Mouse (Mus musculus): ENCODE results near the gene Gm6614. TPM values are rescaled to one million over a fixed set of nuclear protein-coding genes. Genes with fewer than 3 reads are reported as not detected.

Gene Gm6614
- polyA plus RNA-seq, 1 experiment from 2014 or later = 0.07 TPM

GRCm38 (mm10) chr6:141986772-141987171, 24.4 kb downstream of the Gm6614 start:
- DNase-seq (ENCODE audit: low spot score) = no peak
- no peak overlapping the region for H3K9ac ChIP-seq (ENCODE audit: low read length)
- no peak overlapping the region for H3K27ac ChIP-seq (replicated peaks; ENCODE audit: low read depth, low read length)
- no peak overlapping the region for H3K4me3 ChIP-seq (ENCODE audit: low read depth, low read length)
- H3K4me2 ChIP-seq (ENCODE audit: low read depth, severe bottlenecking) = no peak overlapping the region
- no peaks in the 10 kb centered on the region for H3K27me3 ChIP-seq (ENCODE audit: control insufficient read depth, insufficient read depth, low read length)
- ATAC-seq (ENCODE audit: insufficient number of reproducible peaks, low FRiP score, low TSS enrichment, low read depth) = 0 out of 2 replicates have a peak, but pooled peaks have one; percentile 21
- no peaks in the 10 kb centered on the region for H3K9me3 ChIP-seq (ENCODE audit: control insufficient read depth, low read length)
- over 99% methylated on average over 6 of the region's 6 CpGs for WGBS
- no peaks in the 10 kb centered on the region for H3K4me1 ChIP-seq (ENCODE audit: control insufficient read depth, insufficient read depth, low read length)
- H3K36me3 ChIP-seq (ENCODE audit: control insufficient read depth, insufficient read depth, low read length) = no peaks in the 10 kb centered on the region

- 87% methylated on average over 3 of the region's 3 CpGs for WGBS
- no peak for DNase-seq (ENCODE audit: low spot score)
- Histone ChIP-seq H3K4me2 (ENCODE audit: low read depth, severe bottlenecking) (no peak overlapping the region), H3K27ac (replicated peaks; ENCODE audit: low read depth, low read length) (no peak overlapping the region), H3K27me3 (ENCODE audit: control insufficient read depth, insufficient read depth, low read length) (no peaks in the 10 kb centered on the region), H3K4me3 (ENCODE audit: low read depth, low read length) (no peak overlapping the region), H3K9ac (ENCODE audit: low read length) (no peak overlapping the region), H3K36me3 (ENCODE audit: control insufficient read depth, insufficient read depth, low read length) (no peaks in the 10 kb centered on the region), H3K9me3 (ENCODE audit: control insufficient read depth, low read length) (no peaks in the 10 kb centered on the region), H3K4me1 (ENCODE audit: control insufficient read depth, insufficient read depth, low read length) (no peaks in the 10 kb centered on the region)
- no peak for ATAC-seq (ENCODE audit: insufficient number of reproducible peaks, low FRiP score, low TSS enrichment, low read depth)
Measured at GRCm38 (mm10) chr6:141984644-141985043, 26.6 kb downstream of the Gm6614 start.

- no peak for ATAC-seq (ENCODE audit: insufficient number of reproducible peaks, low FRiP score, low TSS enrichment, low read depth)
- no peak for DNase-seq (ENCODE audit: low spot score)
- 76% methylated on average over 1 of the region's 1 CpGs for WGBS
Measured at GRCm38 (mm10) chr6:141962420-141962819, 48.8 kb downstream of the Gm6614 start.

GRCm38 (mm10) chr6:141961861-141962260, 49.4 kb downstream of the Gm6614 start:
- Histone ChIP-seq H3K36me3 (ENCODE audit: control insufficient read depth, insufficient read depth, low read length) (no peaks in the 10 kb centered on the region), H3K4me2 (ENCODE audit: low read depth, severe bottlenecking) (no peak overlapping the region), H3K9ac (ENCODE audit: low read length) (no peak overlapping the region), H3K4me1 (ENCODE audit: control insufficient read depth, insufficient read depth, low read length) (no peaks in the 10 kb centered on the region), H3K27me3 (ENCODE audit: control insufficient read depth, insufficient read depth, low read length) (no peaks in the 10 kb centered on the region), H3K4me3 (ENCODE audit: low read depth, low read length) (no peak overlapping the region), H3K27ac (replicated peaks; ENCODE audit: low read depth, low read length) (no peak overlapping the region), H3K9me3 (ENCODE audit: control insufficient read depth, low read length) (no peaks in the 10 kb centered on the region)
- ATAC-seq (ENCODE audit: insufficient number of reproducible peaks, low FRiP score, low TSS enrichment, low read depth) (no peak), DNase-seq (ENCODE audit: low spot score) (no peak)
- 91% methylated on average over 3 of the region's 3 CpGs for WGBS

More at GRCm38 (mm10) chr6:141962420-141962819, 48.8 kb downstream of the Gm6614 start:
- no peaks in the 10 kb centered on the region for H3K4me1 ChIP-seq (ENCODE audit: control insufficient read depth, insufficient read depth, low read length)
- no peaks in the 10 kb centered on the region for H3K9me3 ChIP-seq (ENCODE audit: control insufficient read depth, low read length)
- H3K4me2 ChIP-seq (ENCODE audit: low read depth, severe bottlenecking) = no peak overlapping the region
- no peaks in the 10 kb centered on the region for H3K36me3 ChIP-seq (ENCODE audit: control insufficient read depth, insufficient read depth, low read length)
- H3K9ac ChIP-seq (ENCODE audit: low read length) = no peak overlapping the region
- no peak overlapping the region for H3K27ac ChIP-seq (replicated peaks; ENCODE audit: low read depth, low read length)
- no peaks in the 10 kb centered on the region for H3K27me3 ChIP-seq (ENCODE audit: control insufficient read depth, insufficient read depth, low read length)
- no peak overlapping the region for H3K4me3 ChIP-seq (ENCODE audit: low read depth, low read length)

- Histone ChIP-seq H3K4me1 (ENCODE audit: control insufficient read depth, insufficient read depth, low read length) (no peaks in the 10 kb centered on the region), H3K4me3 (ENCODE audit: low read depth, low read length) (no peak overlapping the region), H3K4me2 (ENCODE audit: low read depth, severe bottlenecking) (no peak overlapping the region), H3K9ac (ENCODE audit: low read length) (no peak overlapping the region), H3K27ac (replicated peaks; ENCODE audit: low read depth, low read length) (no peak overlapping the region), H3K27me3 (ENCODE audit: control insufficient read depth, insufficient read depth, low read length) (no peaks in the 10 kb centered on the region), H3K9me3 (ENCODE audit: control insufficient read depth, low read length) (no peaks in the 10 kb centered on the region), H3K36me3 (ENCODE audit: control insufficient read depth, insufficient read depth, low read length) (no peaks in the 10 kb centered on the region)
- DNase-seq (ENCODE audit: low spot score) (no peak), ATAC-seq (ENCODE audit: insufficient number of reproducible peaks, low FRiP score, low TSS enrichment, low read depth) (no peak)
- 84% methylated on average over 5 of the region's 5 CpGs for WGBS
Measured at GRCm38 (mm10) chr6:141960482-141960881, 50.7 kb downstream of the Gm6614 start.

- Histone ChIP-seq H3K27ac (replicated peaks; ENCODE audit: low read depth, low read length) (no peak within 1 kb of the TSS), H3K27me3 (ENCODE audit: control insufficient read depth, insufficient read depth, low read length) (no peaks in the 10 kb centered on the region), H3K4me1 (ENCODE audit: control insufficient read depth, insufficient read depth, low read length) (no peaks in the 10 kb centered on the region), H3K9ac (ENCODE audit: low read length) (no peak within 1 kb of the TSS), H3K4me2 (ENCODE audit: low read depth, severe bottlenecking) (no peak within 1 kb of the TSS), H3K9me3 (ENCODE audit: control insufficient read depth, low read length) (no peaks in the 10 kb centered on the region), H3K4me3 (ENCODE audit: low read depth, low read length) (no peak within 1 kb of the TSS), H3K36me3 (ENCODE audit: control insufficient read depth, insufficient read depth, low read length) (no peaks in the 10 kb centered on the region)
- no peak for ATAC-seq (ENCODE audit: insufficient number of reproducible peaks, low FRiP score, low TSS enrichment, low read depth)
- no peak for DNase-seq (ENCODE audit: low spot score)
Measured at GRCm38 (mm10) chr6:141946862-141947261, 64.4 kb downstream of the Gm6614 start, which contains the start of gene Slco1a1. TSS of gene Slco1a1 (minus strand) at chr6:141946962.

- H3K36me3 ChIP-seq (ENCODE audit: control insufficient read depth, insufficient read depth, low read length) = no peaks in the 10 kb centered on the region
- no peak overlapping the region for H3K9ac ChIP-seq (ENCODE audit: low read length)
- H3K4me3 ChIP-seq (ENCODE audit: low read depth, low read length) = no peak overlapping the region
- H3K27ac ChIP-seq (replicated peaks; ENCODE audit: low read depth, low read length) = no peak overlapping the region
- DNase-seq (ENCODE audit: low spot score) (no peak), ATAC-seq (ENCODE audit: insufficient number of reproducible peaks, low FRiP score, low TSS enrichment, low read depth) (no peak)
- 81% methylated on average over 1 of the region's 1 CpGs for WGBS
- H3K4me2 ChIP-seq (ENCODE audit: low read depth, severe bottlenecking) = no peak overlapping the region
- H3K9me3 ChIP-seq (ENCODE audit: control insufficient read depth, low read length) = no peaks in the 10 kb centered on the region
- no peaks in the 10 kb centered on the region for H3K27me3 ChIP-seq (ENCODE audit: control insufficient read depth, insufficient read depth, low read length)
- H3K4me1 ChIP-seq (ENCODE audit: control insufficient read depth, insufficient read depth, low read length) = no peaks in the 10 kb centered on the region
Measured at GRCm38 (mm10) chr6:141940451-141940850, 70.8 kb downstream of the Gm6614 start.

Other genes starting within 250 kb of the Gm6614 start
- gene Gm5724, start 237.6 kb downstream of the Gm6614 start, polyA plus RNA-seq (2014; fragmentation: Nextera tagmentation; extraction: Ambion mirVana) = not detected in 2 replicates
- not detected in 2 replicates for gene Slco1a4, start 155.2 kb downstream of the Gm6614 start, polyA plus RNA-seq (2014; fragmentation: Nextera tagmentation; extraction: Ambion mirVana)
- gene Slco1a1, start 64.5 kb downstream of the Gm6614 start, polyA plus RNA-seq (2014; fragmentation: Nextera tagmentation; extraction: Ambion mirVana) = not detected in 2 replicates
- not detected in 2 replicates for gene Slco1a6, start 197.1 kb upstream of the Gm6614 start, polyA plus RNA-seq (2014; fragmentation: Nextera tagmentation; extraction: Ambion mirVana)

All from limb, embryonic 11.5 days (tissue).